Mouse (Mus musculus) ES-Bruce4 (cell line): ENCODE measurements around the gene Sufu. TPM values are rescaled to one million over a fixed set of nuclear protein-coding genes. Genes with fewer than 3 reads are reported as not detected.
A peak's percentile ranks its signal among the peaks of the same experiment; 100 is the strongest.

ENCODE experiments used
- H3K27ac ChIP-seq: 2 replicates; pipeline ENCODE4 v1.5.1; 2012; ENCODE audit warnings: low read length, inconsistent platforms; ENCODE audit not compliant: insufficient read depth
- H3K27me3 ChIP-seq: 2 replicates; pipeline ENCODE4 v1.6.1; 2012; ENCODE audit warnings: mild to moderate bottlenecking, low read length, inconsistent platforms; ENCODE audit not compliant: control insufficient read depth, poor library complexity, insufficient read depth, severe bottlenecking
- H3K36me3 ChIP-seq: 2 replicates; pipeline ENCODE4 v1.6.1; 2012; ENCODE audit warnings: inconsistent platforms, mild to moderate bottlenecking, low read length, moderate library complexity; ENCODE audit not compliant: control insufficient read depth, poor library complexity, insufficient read depth, severe bottlenecking
- H3K4me1 ChIP-seq: one replicate; pipeline ENCODE4 v1.8.1; 2011; ENCODE audit warnings: low read length; ENCODE audit not compliant: control insufficient read depth, insufficient read depth
- H3K4me3 ChIP-seq: 2 replicates; pipeline ENCODE4 v1.5.1; 2011; ENCODE audit warnings: low read depth, mild to moderate bottlenecking, low read length
- H3K9ac ChIP-seq: 2 replicates; pipeline ENCODE4 v1.6.1; 2012; ENCODE audit warnings: low read depth, mild to moderate bottlenecking, inconsistent platforms; ENCODE audit not compliant: poor library complexity, severe bottlenecking
- H3K9me3 ChIP-seq: replicated peaks from 2 replicates; pipeline ENCODE4 v1.6.1; 2012; ENCODE audit warnings: mild to moderate bottlenecking, low read length, inconsistent platforms; ENCODE audit not compliant: control insufficient read depth, poor library complexity, insufficient read depth, severe bottlenecking
- CTCF ChIP-seq: IDR thresholded peaks from one replicate; pipeline ENCODE4 v1.8.1; 2011; ENCODE audit warnings: low read depth, low read length
- EP300 ChIP-seq: IDR thresholded peaks from 2 replicates; pipeline ENCODE4 v1.6.1; 2011; ENCODE audit warnings: low read depth, low read length; ENCODE audit not compliant: insufficient read depth
- POLR2A ChIP-seq: IDR thresholded peaks from one replicate; pipeline ENCODE4 v1.8.1; 2011; ENCODE audit warnings: low read length; ENCODE audit not compliant: insufficient read depth
- polyA plus RNA-seq: library from polyadenylated mRNA; stranded (reverse); fragments of >200 nt; gene quantifications from 2 replicates; pipeline ENCODE4 v1.2.4, GENCODE M21; 2011; ENCODE audit warnings: low read depth; ENCODE audit not compliant: missing spikeins, insufficient read depth, insufficient read length

The Sufu gene
- polyA plus RNA-seq, 1 experiment = 16.7 TPM

DNA sequence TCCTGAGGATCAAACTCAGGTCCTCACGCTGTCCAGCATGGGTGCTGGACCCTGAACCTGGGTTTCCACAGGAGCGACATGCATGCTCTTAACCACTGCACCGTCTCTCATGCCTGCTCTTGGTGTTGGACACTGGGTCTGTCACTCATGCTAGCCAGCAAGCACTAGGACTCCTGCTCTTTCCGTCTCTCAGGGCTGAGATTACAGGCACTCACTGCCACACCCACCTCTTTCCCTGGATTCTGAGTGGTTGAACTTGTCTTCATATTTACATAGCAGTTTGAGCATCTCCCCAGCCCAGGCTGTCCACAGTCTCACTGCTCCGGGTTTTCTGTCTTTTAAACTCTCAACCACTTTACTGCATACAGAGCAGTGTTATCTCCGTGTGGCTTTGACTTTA lies 48.9 kb downstream of the Sufu start:
- Histone ChIP-seq H3K36me3 (no peaks in the 10 kb centered on the region), H3K9me3 (no peaks in the 10 kb centered on the region), H3K9ac (no peak overlapping the region), H3K27me3 (no peaks in the 10 kb centered on the region), H3K4me1 (no peaks in the 10 kb centered on the region), H3K4me3 (no peak overlapping the region), H3K27ac (no peak overlapping the region)
- TF ChIP-seq POLR2A (no peak), EP300 (no peak), CTCF (no peak)

DNA sequence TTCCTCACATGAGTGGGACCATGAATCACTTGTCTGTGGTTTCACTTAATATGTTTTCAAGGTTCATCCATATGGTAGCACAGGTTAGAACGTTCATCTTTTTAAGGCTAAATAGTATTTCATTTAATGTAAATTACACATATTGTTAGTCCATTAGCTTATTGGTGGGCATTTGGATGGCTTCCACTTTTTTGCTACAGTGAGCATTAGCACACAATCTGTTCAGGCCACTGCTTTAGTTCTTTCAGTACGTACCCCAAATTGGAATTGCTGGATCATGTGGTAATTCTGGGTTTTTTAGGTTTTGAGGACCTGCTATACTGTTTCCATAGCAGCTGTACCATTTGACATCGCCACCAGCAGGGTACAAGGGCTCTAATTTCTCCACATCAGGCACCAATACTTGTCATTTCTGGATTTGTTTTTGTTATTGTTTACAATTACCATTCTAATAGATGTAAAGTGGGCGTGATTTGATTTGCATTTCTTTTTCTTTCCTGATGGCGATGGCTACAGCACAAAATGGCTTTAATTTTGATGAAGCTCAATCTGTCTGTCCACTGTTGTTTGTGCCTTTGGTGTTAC lies 49.8 kb downstream of the Sufu start:
- Histone ChIP-seq H3K4me1 (no peaks in the 10 kb centered on the region), H3K27me3 (no peaks in the 10 kb centered on the region), H3K9me3 (no peaks in the 10 kb centered on the region), H3K9ac (no peak overlapping the region), H3K36me3 (no peaks in the 10 kb centered on the region), H3K4me3 (no peak overlapping the region), H3K27ac (no peak overlapping the region)
- TF ChIP-seq POLR2A = no peak
- TF ChIP-seq CTCF = no peak
- TF ChIP-seq EP300 = no peak

DNA sequence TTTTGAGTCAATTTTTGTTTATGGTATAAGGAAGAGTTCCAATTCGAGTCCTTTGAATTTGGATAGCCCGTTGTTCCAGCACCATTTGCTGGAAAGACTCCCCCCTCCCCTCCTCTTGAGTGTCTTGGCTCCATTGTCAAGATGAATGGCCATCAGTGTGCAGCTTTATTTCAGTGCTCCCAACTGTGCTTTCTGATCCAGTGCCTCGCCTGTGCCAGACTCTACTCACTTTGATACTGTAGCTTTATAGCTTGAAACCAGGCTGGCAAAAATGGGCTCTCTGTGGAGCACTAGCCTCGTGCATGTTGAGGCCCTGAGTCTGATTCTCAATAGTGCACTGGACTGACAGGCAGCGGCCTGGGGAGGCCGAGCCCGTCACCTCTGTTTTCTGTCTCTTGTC lies 50.4 kb downstream of the Sufu start:
- H3K9me3 ChIP-seq = no peaks in the 10 kb centered on the region
- no peak overlapping the region for H3K27ac ChIP-seq
- H3K4me1 ChIP-seq = no peaks in the 10 kb centered on the region
- H3K4me3 ChIP-seq = no peak overlapping the region
- no peaks in the 10 kb centered on the region for H3K27me3 ChIP-seq
- H3K9ac ChIP-seq = no peak overlapping the region
- TF ChIP-seq CTCF = no peak
- no peaks in the 10 kb centered on the region for H3K36me3 ChIP-seq

DNA sequence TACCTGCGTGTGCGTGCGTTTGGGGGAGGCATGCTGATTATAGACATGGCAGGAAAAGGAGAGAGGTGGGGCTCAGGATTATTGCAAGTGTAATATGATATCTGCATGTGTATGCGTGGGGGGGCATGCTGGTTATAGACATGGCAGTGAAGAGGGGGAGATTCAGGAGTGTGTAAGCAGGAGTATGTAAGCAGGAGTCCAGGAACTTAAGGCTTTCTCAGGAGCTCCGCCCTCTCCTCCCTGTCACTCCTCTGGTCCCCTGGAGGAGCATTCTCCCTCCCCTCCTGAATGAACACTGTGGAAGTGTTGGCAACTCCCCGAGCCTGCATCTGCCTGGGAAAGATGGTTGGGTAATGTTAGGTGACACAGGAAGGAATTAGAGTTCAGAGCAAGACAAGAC lies 51.2 kb downstream of the Sufu start:
- Histone ChIP-seq H3K4me3 (no peak overlapping the region), H3K27ac (no peak overlapping the region), H3K9me3 (no peaks in the 10 kb centered on the region), H3K9ac (no peak overlapping the region), H3K4me1 (no peaks in the 10 kb centered on the region), H3K27me3 (no peaks in the 10 kb centered on the region), H3K36me3 (no peaks in the 10 kb centered on the region)
- no peak for TF ChIP-seq CTCF
- no peak for TF ChIP-seq EP300
- TF ChIP-seq POLR2A = no peak

DNA sequence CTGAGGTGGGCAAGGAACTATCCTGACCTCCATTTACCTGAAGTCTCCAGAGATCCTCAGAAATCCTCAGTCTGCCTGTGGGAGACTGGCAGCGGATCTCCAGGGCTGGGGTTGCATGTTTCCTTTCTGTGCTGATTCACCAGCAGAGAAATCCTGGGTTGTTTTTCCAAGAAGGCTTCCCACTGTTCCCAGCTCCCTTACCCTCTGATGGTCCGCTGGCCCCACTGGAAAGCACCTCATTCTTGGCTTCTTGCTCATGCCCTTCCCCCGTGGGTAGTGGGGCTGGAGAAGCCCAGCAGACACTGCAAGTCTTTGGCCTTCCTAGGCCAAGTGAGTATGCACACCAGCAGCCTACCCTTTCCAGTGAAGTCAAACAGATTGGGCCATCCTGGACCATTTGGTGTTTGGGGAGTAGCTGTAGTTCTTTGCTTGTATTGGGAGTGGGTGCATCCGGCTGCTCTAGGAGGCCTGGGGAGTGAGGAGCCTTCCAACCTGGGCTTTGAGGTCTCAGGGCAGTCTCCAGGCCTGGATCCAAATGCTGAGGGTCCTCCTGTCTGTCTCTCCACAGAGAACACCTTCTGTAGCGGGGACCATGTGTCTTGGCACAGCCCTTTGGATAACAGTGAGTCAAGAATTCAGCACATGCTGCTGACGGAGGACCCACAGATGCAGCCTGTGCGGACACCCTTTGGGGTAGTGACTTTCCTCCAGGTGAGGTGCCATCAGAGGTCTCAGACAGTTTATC lies 52.7 kb downstream of the Sufu start:
- H3K4me3 ChIP-seq = no peak overlapping the region
- no peak for TF ChIP-seq EP300
- no peak for TF ChIP-seq POLR2A
- no peak for TF ChIP-seq CTCF
- H3K9ac ChIP-seq = no peak overlapping the region
- no peaks in the 10 kb centered on the region for H3K36me3 ChIP-seq
- no peak overlapping the region for H3K27ac ChIP-seq
- no peaks in the 10 kb centered on the region for H3K4me1 ChIP-seq
- no peaks in the 10 kb centered on the region for H3K27me3 ChIP-seq
- no peaks in the 10 kb centered on the region for H3K9me3 ChIP-seq

DNA sequence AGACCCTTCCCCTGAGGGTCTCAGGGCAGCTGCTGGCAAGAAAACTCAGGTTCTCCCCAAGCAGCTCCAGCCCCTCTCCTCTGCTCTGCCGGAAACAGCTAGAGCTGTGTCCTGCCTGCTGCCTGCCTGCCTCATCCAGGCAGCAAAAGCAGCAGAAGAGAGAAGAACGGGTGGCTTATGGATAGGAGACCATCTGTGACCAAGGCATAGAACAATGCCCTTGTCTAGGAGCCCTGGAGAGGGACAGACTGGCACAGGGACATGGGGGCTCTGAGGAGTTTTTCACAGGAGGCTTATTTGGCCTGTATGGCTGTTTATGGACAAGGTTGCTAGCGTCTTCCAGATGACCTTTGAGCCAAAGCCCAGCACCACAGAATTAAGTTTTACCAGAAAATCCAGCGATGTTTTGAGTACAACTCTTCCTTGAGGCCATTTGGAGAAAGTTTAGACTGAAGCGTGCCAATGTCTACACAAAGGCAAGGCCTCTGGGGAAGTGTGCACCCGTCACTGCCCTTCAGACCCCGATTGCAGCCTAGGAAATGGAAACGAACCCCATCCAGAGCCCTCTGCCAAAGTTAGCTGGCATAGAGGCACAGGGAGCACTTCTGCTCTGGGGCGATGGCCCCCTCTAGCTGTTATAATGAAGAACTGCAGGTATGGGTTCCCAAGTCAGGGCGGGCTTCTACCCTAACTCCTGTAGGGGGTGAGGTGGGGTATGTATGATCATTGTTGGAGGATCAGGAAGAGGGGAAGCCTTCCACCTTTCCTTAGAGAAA lies 55.5 kb downstream of the Sufu start:
- Histone ChIP-seq H3K9me3 (no peaks in the 10 kb centered on the region), H3K4me1 (no peaks in the 10 kb centered on the region), H3K4me3 (no peak overlapping the region), H3K36me3 (no peaks in the 10 kb centered on the region), H3K27ac (no peak overlapping the region), H3K9ac (no peak overlapping the region), H3K27me3 (no peaks in the 10 kb centered on the region)
- TF ChIP-seq EP300 = no peak
- no peak for TF ChIP-seq POLR2A
- peak; percentile 79 for TF ChIP-seq CTCF
